Mouse (Mus musculus) lung, postnatal 36 days (tissue): Measurements from ENCODE around the gene Ptprn2.

Experiments
- DNase-seq: peaks from one replicate; pipeline ENCODE4 v3.0.0; 2022; ENCODE audit warnings: mixed read lengths

Ptprn2 gene

DNA sequence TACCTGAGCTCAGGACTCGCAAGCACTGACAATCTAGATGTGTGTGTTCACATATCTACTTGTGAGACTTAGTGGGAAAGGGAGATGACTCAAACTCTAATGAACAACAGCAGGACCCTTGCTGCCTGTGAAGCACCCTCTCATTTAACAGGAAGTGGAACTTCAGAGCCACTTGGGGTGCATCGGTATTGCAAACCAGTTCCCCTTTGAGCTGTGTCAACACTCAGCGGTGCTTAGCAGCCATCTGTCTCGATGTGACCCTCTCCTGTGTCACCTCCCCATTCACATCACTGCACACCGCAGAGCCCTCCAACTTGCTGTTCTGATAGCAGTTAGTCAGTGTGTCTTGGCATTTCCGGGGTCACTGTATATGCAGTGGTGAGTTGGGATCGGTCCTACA lies 592.1 kb downstream of the Ptprn2 start:
- no peak for DNase-seq

DNA sequence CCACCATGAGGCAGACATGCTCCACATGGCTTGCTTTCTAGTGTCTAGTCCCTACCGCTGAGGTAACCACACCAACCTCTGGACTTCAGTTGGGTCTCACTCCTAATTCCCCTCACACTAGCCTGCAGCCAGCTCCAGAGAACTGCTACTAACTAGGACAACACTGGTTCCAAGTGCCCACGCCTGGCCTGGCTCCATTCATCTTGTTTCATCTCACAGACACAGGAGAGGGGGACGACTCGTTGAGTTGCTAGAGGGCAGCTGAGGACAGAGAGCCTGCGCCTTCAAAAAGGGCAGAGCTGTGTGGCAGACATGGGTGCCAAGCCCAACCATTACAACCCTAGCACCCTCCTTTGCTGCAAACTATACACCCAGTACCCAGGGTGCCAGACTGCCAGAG lies 593.4 kb downstream of the Ptprn2 start:
- DNase-seq = no peak

DNA sequence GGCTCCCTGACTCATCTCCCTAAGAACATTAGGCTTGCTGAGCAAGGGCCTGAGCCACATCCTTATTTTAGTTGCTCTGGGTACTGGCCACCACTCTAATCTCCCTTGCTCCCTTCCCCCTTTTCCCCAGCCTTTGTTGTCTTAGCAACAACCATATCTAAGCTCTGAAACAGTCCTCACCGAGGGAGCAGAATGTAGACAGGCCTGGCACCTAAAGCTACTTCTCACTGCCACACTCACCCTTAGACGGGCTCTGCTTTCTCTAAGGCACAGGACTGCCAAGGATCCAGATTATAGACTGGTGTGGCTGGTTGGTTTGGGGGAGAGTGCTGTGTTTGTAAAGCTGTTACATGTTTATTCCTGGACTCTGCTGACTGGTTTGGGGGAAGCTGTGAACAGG lies 594.2 kb downstream of the Ptprn2 start:
- DNase-seq = no peak

DNA sequence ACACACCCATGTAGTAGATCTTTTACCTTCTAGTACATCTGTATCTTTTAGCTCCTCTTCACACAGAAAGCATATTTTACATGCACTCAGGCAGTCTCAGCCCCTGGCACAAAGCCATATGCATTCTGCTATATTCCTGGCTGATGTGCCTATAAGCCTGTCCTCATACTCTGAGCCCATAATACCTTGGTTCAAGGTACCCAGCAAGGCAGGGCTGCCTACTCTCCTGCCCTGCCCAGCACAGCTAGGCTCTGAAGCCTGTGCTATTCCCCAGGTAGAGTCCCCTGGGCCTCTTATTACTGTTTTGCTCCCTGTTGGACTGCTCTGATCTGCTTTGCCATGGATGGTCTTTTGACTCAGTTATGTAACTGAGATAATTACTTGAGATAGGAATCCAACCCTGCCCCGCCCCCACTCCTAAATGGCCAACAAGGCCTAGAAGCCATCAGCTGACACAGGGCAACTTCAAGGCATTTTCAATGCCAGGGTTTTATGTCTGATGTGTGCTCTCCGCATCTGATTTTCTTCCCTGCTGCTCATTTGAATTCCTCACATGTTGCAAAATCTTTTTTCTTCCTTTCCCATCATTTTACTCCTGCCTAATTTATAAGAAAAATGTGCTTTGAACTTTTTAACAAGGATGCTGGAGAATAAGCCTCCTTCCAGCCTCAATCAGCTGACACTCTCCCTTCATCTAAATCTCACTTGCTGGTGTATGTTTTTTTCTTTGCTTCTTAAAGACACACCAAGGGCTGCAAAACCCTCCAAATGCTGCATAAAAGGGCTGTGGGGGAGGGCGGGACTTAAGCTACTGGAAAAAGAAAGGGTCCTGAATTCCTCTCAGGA lies 598.6 kb downstream of the Ptprn2 start:
- DNase-seq = peak; percentile 41

DNA sequence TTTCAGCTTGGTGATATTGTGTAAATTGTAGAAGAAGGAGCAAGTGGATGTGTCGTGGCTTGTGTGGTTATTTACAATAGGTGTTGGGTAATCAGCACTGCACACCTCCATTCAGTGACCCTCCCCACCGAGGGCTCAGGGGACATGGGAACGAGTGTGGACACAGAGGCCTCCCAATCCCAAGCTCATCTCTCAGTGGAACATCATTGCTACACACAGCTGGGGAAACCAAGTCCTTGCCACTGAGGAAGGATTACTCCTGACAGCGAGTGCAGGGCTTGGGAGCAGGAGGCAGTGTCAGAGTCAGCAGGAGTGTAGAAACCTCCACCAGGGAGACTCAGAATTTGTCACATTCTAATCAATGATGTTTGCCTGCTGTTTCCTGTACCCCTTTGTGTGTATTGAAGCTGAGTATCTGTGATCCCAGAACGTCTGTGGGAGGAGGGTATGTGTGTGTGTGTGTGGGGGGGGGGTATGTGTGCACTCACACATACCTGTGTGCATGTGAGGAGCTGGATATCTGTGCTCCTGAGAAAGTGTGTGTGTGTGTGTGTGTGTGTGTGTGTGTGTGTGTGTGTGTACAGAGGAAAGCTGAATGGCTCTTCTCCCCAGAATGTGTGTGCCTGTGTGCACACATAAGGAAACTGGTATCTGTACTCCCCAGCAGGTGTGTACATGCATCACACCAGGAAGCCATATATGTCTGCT lies 599.3 kb downstream of the Ptprn2 start:
- no peak for DNase-seq

DNA sequence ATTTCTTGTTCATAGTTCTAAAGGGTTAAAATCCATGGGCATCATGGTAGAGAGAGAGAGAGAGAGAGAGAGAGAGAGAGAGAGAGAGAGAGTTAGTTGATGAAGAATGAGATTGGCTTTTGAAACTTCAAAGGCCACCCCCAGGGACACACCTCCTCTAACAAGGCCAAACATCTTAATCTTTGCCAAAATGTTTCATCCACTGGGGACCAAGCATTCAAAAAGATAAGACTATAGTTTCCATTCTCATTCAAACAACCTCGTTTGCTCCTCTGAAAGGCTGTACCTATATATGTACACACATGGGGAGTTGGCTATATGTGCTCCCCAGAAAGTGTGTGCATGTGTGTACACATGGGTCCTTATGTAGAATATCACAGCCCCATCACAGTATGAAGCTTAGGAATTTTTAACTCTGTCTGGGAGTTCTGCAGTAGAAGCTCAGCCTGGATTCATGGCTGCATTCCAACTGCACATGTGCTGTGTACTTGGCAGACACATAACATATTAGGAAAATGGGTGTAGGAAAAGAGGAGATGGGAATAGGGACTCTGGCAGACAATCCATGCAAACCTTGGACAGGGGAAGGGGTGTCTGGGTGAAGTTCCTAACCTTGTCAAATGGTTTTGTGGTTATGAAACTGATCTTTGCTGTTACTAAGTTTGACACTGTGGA lies 600.3 kb downstream of the Ptprn2 start:
- DNase-seq = peak; percentile 35

DNA sequence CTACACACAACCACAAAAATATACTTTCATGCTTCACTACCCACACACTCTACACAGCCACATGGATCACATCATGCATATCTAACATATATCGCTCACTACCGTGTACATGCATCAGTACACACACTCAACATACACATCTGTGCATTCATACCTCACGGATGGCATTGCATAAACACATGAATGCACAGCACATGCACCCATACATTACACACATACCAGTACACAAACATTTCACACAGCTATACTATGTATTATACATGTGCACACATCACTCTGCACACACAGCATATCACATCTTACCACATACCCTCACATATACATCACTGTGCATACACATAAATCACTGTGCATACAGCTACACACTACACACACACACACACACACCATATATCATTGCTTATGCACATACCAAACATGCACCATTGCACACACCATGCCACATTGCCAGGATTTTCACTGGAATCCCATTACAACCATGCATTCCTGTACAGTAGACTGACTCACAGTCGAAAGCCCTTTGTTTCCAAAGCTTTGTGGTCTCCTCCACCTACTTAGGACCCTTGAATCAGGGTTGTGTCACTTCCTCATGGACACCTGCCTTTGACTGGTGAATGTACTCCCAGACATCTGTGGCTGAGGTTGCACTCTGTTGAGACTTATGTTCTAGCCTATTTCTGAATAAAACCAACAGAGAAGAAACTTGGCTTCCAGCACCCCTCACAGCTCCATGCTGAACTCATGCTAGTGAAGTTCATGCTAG lies 607.0 kb downstream of the Ptprn2 start:
- no peak for DNase-seq

DNA sequence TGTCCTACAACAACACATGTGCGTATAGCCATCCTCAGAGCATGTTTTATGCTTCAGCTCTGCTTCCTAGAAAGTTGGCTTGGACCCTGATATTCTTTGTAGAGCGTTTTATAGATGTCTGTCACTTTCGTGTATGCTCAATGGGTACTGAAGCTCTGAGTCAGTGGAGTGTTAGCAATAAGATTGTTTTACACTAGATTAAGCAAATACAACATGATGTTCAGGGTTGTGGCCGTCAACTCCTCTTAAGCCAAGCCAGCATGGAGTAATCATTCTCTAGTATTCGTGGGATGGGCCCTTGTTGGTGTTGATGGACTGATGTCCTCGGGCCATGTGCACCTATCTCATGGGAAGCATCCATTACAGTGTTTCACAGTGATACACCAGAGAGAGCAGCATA lies 610.4 kb downstream of the Ptprn2 start:
- no peak for DNase-seq

DNA sequence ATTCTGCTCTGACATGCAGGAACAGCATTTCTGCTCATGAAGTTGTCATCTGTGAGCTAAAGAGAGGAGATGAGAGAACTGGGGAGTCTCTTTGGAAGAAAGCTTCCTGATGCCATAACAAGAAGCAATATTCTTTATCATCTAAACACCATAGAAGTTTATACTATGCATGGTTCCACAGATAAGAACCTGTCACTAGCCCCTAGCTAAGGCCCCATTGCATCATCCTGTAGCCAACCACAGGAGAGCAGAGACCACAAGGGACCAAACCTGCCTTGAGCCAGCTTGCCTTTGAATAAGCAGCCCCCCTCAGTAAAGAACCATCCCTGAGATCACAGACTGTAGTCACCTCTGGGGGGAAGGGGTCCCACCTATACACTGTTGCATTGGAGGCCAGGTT lies 612.8 kb downstream of the Ptprn2 start:
- DNase-seq = no peak

DNA sequence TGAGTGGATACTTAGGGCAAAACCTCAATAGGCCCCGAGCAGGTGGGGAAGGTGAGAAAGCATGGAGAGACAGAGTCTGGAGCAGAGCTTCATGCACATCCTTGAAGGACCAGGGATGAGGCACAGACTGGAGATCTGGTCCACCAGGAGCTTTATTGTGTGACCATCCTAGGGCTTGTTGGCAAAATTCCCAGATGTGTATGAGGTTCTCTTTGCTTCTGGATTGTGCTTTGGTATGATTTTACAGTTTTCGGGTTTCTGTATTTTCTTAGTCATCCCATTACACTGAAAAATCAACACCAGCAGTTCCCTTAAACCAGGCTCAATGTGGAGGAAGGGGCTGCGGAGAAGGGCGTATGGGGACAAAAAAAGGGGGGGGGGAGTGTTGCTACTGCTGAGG lies 621.2 kb downstream of the Ptprn2 start:
- DNase-seq = no peak

DNA sequence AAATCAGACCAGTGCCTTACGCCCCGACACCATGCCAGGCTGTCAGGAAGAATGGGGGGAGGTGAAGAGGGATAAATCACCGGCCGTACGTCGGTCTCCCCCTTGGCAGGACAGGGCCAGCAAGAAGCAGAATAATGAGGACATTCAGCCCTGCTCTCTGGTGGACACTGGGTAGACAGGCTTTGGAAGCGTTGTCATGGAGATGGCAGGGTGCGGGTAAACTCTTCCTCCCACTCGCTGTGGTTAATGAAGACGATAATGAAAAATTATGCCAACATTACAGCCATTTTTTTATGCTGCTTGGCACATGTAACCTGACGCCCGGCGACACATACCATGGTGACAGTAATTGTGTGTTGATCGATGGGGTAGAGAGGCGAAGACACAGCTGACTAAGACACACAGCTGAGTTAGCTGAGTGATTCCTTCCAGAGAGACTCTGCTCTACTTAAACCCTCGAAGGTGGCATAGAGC lies 621.7 kb downstream of the Ptprn2 start:
- DNase-seq = peak; percentile 66

DNA sequence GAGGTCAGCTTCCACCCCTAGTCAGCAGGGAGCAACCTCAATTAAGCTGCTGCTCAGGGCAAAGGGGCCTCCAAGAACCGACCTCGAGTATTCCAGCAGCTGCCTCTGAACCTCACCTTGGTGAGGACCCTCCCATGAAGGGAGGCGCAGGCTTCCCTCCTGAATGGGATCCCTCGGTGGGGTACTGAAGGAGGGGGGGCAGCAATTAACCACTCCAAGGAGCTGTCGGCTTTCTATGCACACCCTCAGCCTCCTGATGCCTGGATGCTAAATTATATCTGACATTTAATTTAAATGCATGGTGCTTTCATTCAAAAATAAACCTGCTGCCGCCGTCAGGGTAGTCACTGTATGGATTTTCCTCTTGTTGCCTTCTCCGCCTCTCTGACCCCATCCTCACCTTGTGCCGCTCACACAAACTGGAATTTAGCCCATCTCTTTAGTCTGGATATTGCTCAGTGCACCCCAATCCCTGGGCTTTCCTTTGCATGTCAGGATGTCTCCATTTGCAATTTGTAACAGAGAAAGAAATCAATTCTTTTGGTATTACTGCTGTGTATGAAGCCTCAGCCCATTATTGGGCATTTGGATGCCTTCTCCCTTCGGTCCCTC lies 629.8 kb downstream of the Ptprn2 start:
- no peak for DNase-seq

DNA sequence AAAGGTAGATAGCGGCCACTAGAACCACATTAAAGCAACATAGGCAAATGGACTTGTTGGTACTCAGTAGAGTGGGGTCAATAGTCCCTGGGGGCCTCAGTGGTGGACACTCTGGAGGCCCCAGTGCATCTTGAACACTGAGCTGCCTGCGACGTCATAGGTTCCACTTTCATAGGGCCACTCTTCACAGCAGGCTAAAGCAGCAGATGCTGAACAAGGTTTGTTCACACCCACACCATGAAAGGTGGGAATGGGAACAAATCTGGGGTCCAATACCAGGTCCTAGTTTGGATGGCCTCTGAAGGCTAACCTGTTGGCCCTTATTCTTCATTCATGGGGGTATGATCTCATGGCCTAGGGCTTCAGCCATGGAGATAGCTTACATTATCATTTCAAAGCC lies 641.6 kb downstream of the Ptprn2 start:
- DNase-seq = no peak

DNA sequence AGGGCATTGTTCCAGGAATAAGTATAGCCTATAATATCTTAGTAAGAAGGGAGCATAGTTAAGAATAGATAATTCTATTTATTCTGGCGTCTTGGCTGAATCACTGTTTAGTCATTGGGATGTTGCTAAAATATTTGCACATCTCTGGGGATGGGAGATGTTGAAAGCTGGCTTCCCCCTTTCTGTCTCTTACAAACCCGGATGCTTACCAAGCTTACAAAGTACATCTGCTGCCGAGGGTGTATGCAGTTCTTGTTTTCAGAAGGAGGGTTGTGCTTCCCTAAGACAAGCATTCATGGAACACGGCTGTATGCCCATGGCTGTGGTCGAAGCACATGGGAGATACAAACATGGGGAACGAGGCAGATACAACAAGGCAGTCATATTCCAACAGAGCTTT lies 642.0 kb downstream of the Ptprn2 start:
- no peak for DNase-seq

DNA sequence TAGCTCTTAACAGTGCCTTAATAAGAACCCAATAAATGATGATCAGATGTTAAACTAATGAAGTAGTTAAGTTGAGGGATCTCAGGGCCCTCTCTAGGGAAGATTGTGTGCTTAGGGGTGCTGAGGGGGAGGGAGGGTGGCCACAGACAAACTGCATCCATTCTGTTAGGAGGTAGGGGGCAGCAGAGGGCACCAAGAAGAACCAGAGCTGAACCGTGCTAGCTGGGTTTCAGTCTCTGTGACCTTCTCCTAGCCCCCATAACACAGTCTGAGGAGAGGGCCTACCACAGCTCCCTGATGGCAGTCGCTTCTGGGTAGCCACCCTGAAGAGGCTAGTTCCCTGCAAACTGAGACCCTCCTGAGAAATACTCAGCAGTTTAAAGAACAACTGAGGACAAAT lies 646.6 kb downstream of the Ptprn2 start:
- DNase-seq = peak; percentile 47

DNA sequence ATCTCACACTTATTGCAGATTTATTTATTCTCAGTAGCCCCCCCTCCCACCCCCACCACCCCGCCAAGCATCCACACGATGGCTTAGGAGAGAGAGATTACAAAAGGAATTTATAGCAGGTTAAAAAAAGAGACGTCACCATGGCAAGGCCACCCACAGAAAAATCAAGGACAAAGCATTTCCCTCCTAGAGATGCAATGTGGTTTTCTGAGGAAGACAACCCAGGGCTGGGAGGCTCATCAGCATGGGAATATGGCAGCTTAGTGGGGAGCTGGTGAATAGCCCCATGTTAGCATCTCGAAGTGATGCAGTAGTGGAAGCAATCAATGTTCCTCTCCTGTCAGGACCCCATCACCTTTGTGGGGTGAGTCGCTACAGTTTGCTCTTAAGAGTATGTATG lies 649.7 kb downstream of the Ptprn2 start:
- DNase-seq = no peak

DNA sequence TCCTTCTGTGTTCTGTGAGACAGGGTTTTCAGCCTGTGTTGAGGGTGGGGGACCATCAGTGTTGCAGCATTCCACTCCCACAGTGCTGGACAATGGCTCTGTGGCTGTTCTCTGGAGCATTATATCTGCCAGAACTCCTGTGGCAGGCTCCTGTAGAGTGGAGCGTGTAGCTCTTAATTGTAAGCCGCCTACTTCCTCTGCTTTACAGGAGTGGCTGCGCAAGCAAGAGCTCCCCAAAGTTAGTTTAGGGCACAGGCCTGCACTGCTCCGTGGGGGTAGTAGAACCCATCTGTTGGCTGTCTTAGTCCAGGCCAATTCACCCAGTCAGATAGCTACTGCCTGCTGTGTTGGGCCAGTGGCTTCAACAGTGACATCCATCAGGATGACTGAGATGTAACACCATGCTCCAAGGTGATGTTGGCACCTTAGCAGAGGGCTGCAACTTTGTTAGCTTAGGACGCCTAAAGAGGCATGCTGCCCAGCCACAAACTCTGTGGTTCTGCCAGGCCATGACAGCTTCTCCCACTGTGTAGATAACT lies 651.0 kb downstream of the Ptprn2 start:
- DNase-seq = no peak

DNA sequence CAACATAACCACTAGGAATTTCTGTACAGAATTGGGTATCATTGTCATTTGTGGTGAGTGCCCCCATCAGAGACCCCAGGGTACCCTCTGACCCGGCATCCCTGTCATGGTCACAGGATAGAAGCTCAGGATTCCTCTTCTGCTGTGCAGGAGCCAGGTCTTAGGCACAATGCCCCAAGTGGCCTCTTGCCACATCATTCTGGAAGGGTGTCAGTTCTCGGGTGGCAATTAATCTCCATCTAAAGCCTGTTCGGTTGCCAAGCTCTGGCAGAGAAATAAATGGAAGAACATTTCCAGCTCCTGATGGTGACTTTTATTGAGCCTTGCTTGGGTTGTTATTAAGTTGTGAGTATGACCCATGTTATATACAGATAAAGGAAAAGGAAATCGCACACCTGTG lies 655.4 kb downstream of the Ptprn2 start:
- DNase-seq = no peak

DNA sequence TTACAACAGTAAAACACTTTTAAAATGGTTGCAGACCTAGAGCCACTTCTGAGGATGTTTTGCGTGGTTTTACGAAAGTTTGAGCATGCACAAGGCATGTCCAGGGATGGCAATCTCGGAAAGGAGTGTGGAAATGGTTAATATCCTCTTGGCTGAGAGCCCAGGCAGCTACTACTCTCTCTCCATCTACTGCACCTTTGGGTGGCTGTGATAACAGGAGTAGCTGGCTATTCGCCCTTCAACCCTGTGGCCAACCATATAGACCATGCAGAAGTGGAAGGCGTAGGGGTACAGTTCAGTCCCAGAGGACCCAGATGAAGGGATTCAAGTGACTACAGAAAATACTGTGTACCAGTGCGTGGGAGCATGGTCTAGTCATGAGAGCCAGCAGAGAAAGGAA lies 655.9 kb downstream of the Ptprn2 start:
- DNase-seq = no peak

DNA sequence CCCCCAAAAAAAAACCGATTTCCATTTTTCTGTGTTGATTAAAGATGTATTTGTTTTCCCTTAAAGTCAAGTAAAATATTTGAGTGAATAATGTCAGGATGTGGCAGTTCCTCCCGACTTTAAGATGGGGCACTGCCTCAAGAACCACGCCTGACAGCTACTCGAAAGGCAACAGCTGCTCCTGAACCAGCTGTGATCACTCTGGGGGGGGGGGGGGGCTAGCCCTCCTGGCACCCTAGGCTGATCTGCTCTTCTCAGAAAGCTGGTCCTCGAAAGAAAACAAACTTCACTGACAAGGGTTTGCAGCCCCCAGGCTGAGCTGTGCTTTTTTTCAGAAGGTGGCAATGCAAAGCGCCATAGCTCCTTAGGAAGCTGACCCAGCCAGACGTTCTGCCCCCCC lies 663.7 kb downstream of the Ptprn2 start:
- no peak for DNase-seq

DNA sequence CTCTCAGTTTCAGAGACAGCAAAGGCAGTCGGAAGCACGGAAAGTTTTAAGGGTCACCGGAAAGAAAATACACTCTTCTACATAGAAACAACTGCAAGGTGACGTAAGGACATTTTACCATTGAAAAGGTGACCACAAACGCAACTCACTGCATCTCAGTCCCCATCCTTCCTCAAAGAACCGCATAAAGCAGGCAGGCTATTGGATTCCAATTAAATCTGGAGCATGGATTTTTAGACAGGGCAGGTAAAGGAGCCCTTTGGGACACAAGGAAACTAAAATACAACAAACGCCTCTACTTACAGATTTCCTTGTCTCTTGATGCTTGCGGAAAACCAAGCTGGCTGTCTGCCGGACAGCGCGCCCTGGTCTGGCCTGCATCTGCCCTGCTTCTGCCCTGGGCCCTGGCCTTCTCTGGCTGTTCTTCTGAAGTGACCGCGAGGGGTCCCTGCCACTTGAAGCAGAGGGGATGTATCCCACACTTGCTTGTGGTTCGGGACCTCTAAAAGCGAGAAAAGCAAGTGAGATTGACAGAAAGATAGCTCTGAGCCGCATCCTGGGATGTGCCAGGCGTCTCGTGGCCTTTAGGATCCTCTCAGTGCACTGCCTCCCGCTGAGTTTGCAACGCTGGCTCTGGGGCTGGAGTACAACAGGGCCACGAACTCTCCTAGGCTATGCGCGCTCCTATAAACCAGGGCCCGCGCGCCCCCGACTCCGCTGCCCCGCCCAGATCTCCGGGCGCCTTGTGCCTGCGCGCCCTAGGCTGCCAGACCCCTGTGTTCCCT lies 665.3 kb downstream of the Ptprn2 start:
- DNase-seq = no peak
